Mouse (Mus musculus) neural tube, embryonic 14.5 days (tissue): ENCODE data around the gene Vwa7. TPM values are rescaled to one million over a fixed set of nuclear protein-coding genes. Genes with fewer than 3 reads are reported as not detected.

ENCODE experiments used
- ATAC-seq: fragments of 200-750 bp; cut with Nextera tagmentation; 2 replicates; pipeline ENCODE4 v1.8.0; 2017; ENCODE audit warnings: low read depth, mild to moderate bottlenecking, moderate TSS enrichment, moderate library complexity
- H3K27ac ChIP-seq: fragments of 300-500 bp; sonication (generic); 2 replicates; pipeline ENCODE4 v1.5.1; 2014; ENCODE audit warnings: low read depth, mild to moderate bottlenecking, control low read depth, low read length, moderate library complexity, mixed read lengths
- H3K27me3 ChIP-seq: fragments of 300-500 bp; sonication (generic); 2 replicates; pipeline ENCODE4 v1.6.1; 2014; ENCODE audit warnings: low read length; ENCODE audit not compliant: control insufficient read depth, insufficient read depth
- H3K36me3 ChIP-seq: fragments of 300-500 bp; sonication (generic); 2 replicates; pipeline ENCODE4 v1.6.1; 2014; ENCODE audit warnings: low read length, mixed read lengths; ENCODE audit not compliant: control insufficient read depth, insufficient read depth
- H3K4me1 ChIP-seq: fragments of 300-500 bp; sonication (generic); 2 replicates; pipeline ENCODE4 v1.6.1; 2014; ENCODE audit warnings: low read length; ENCODE audit not compliant: control insufficient read depth, insufficient read depth
- H3K4me2 ChIP-seq: fragments of 300-500 bp; sonication (generic); 2 replicates; pipeline ENCODE4 v1.6.1; 2014; ENCODE audit warnings: mild to moderate bottlenecking, low read depth, low read length, control low read depth
- H3K4me3 ChIP-seq: fragments of 300-500 bp; sonication (generic); 2 replicates; pipeline ENCODE4 v1.5.1; 2014; ENCODE audit warnings: low read depth, low read length, control low read depth, mixed read lengths
- H3K9ac ChIP-seq: fragments of 300-500 bp; sonication (generic); replicated peaks from 2 replicates; pipeline ENCODE4 v1.6.1; 2014; ENCODE audit warnings: low read depth, mild to moderate bottlenecking, control low read depth, low read length, mixed read lengths
- H3K9me3 ChIP-seq: fragments of 300-500 bp; sonication (generic); 2 replicates; pipeline ENCODE4 v1.6.1; 2016; ENCODE audit warnings: low read length; ENCODE audit not compliant: control insufficient read depth
- WGBS: fragments of 180-500 bp; shearing (Covaris S2); extraction: QIAGEN DNeasy Blood & Tissue Kit; methylation state at CpG from one replicate; pipeline ENCODE4 v1.1.7; 2014; 5-methylcytosine and 5-hydroxymethylcytosine counted together
- polyA plus RNA-seq: library from polyadenylated mRNA; unstranded; fragments of >200 nt; fragmentation: Nextera tagmentation; extraction: Ambion mirVana; gene quantifications from 2 replicates; pipeline ENCODE4 v1.2.1, GENCODE M21; 2014

Vwa7 gene
- polyA plus RNA-seq, 1 experiment from 2014 or later: 0.11 TPM

- ATAC-seq: no peak
- Histone ChIP-seq H3K9ac (0 out of 2 replicates have a peak overlapping the region, but pooled peaks have one; percentile 4), H3K4me2 (peak overlapping the region; percentile 38), H3K9me3 (no peaks in the 10 kb centered on the region), H3K4me3 (peak overlapping the region; percentile 31; the same call in 1 of the 2 replicates), H3K36me3 (no peaks in the 10 kb centered on the region), H3K27ac (peak overlapping the region; percentile 82), H3K4me1 (peaks cover 5% of the 10 kb centered on the region; the same call in 1 of the 2 replicates), H3K27me3 (no peaks in the 10 kb centered on the region)
- 78% methylated on average over 12 of the region's 12 CpGs for WGBS
Observed at GRCm38 (mm10) chr17:35052271-35052798, 36.0 kb downstream of the Vwa7 start.

GRCm38 (mm10) chr17:35055691-35056495 is 39.5 kb downstream of the Vwa7 start:
- H3K4me3 ChIP-seq: no peak overlapping the region
- no peak overlapping the region for H3K9ac ChIP-seq
- H3K36me3 ChIP-seq: peaks cover 3% of the 10 kb centered on the region; the same call in 1 of the 2 replicates
- H3K27me3 ChIP-seq: no peaks in the 10 kb centered on the region
- H3K27ac ChIP-seq: no peak overlapping the region
- ATAC-seq: no peak
- H3K4me2 ChIP-seq: no peak overlapping the region
- 93% methylated on average over 7 of the region's 7 CpGs for WGBS
- H3K4me1 ChIP-seq: peaks cover 14% of the 10 kb centered on the region
- no peaks in the 10 kb centered on the region for H3K9me3 ChIP-seq

DNA sequence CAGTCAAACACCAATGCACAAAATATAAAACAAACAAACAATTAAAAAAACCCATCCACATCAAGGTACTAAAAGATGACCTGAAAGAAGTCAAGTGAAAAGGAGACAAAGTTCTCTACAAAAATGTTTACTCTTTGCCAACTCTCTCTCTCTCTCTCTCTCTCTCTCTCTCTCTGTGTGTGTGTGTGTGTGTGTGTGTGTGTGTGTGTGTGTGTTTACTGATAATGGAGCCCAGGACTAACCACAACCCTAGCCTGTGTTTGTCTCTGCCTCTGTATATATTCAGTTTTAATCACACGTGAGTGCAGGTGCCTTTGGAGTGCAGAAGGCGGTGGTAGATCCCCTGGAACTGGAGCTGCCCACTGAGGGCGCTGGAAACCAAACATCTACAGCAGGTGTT is 40.7 kb downstream of the Vwa7 start:
- H3K4me2 ChIP-seq: no peak overlapping the region
- no peak overlapping the region for H3K9ac ChIP-seq
- H3K4me1 ChIP-seq: peaks cover 15% of the 10 kb centered on the region
- H3K4me3 ChIP-seq: no peak overlapping the region
- WGBS: 77% methylated on average over 3 of the region's 3 CpGs
- H3K27ac ChIP-seq: no peak overlapping the region
- no peaks in the 10 kb centered on the region for H3K9me3 ChIP-seq
- peaks cover 9% of the 10 kb centered on the region for H3K36me3 ChIP-seq
- H3K27me3 ChIP-seq: no peaks in the 10 kb centered on the region
- no peak for ATAC-seq

DNA sequence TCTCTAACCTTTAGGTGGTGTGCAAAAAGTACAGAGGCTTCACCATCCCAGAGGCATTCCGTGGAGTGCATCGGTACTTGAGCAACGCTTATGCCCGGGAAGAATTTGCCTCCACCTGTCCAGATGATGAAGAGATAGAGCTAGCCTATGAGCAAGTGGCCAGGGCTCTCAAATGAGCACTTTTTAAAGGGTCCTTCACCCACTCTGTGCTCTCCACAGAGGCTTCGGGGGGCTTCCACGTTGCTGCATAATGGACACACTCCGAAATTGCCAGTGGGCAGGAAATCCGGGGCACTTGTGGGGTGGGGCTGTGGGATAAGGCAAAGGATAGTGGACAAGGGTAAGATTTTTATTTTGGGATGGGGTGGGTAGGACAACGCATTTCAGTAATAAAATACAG is 41.9 kb downstream of the Vwa7 start:
- Histone ChIP-seq H3K36me3 (peaks cover 9% of the 10 kb centered on the region), H3K9ac (no peak overlapping the region), H3K4me3 (peak overlapping the region; percentile 77), H3K9me3 (no peaks in the 10 kb centered on the region), H3K27me3 (no peaks in the 10 kb centered on the region), H3K27ac (no peak overlapping the region; the same call in 1 of the 2 replicates), H3K4me2 (peak overlapping the region; percentile 84), H3K4me1 (peaks cover 13% of the 10 kb centered on the region)
- peak; percentile 9; the same call in 1 of the 2 replicates for ATAC-seq
- WGBS: 70% methylated on average over 9 of the region's 9 CpGs

GRCm38 (mm10) chr17:35058911-35059892 is 42.8 kb downstream of the Vwa7 start, which contains the start of gene Ddah2:
Gene Ddah2, plus strand, starts transcription at chr17:35059035.
- H3K4me2 ChIP-seq: peak within 1 kb of the TSS; percentile 84
- H3K27me3 ChIP-seq: no peaks in the 10 kb centered on the region
- H3K9ac ChIP-seq: peak within 1 kb of the TSS; percentile 85
- ATAC-seq: peak; percentile 90
- H3K4me3 ChIP-seq: peak within 1 kb of the TSS; percentile 77
- under 1% methylated on average over 53 of the region's 57 CpGs for WGBS
- peaks cover 13% of the 10 kb centered on the region for H3K4me1 ChIP-seq
- H3K27ac ChIP-seq: peak within 1 kb of the TSS; percentile 82
- H3K9me3 ChIP-seq: no peaks in the 10 kb centered on the region
- peaks cover 9% of the 10 kb centered on the region for H3K36me3 ChIP-seq

DNA sequence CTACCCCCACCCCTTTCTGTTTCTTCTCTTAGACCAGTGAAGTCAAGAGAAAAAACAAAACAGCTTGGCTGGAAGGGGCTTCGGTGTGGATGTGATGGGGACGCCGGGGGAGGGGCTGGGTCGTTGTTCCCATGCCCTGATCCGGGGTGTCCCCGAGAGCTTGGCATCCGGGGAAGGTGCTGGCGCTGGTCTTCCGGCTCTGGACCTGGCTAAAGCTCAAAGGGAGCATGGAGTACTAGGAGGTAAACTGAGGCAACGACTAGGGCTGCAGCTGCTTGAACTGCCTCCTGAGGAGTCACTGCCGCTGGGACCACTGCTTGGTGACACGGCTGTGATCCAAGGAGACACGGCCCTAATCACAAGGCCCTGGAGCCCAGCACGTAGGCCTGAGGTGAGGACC is 43.7 kb downstream of the Vwa7 start:
- Histone ChIP-seq H3K9ac (peak overlapping the region; percentile 85), H3K4me2 (peak overlapping the region; percentile 84), H3K4me1 (peaks cover 18% of the 10 kb centered on the region), H3K9me3 (no peaks in the 10 kb centered on the region), H3K36me3 (peaks cover 9% of the 10 kb centered on the region), H3K4me3 (peak overlapping the region; percentile 77), H3K27me3 (0 out of 2 replicates have a peak, but pooled peaks cover 1% of the 10 kb centered on the region), H3K27ac (no peak overlapping the region)
- 22% methylated on average over 14 of the region's 14 CpGs for WGBS
- 0 out of 2 replicates have a peak, but pooled peaks have one; percentile 0 for ATAC-seq

DNA sequence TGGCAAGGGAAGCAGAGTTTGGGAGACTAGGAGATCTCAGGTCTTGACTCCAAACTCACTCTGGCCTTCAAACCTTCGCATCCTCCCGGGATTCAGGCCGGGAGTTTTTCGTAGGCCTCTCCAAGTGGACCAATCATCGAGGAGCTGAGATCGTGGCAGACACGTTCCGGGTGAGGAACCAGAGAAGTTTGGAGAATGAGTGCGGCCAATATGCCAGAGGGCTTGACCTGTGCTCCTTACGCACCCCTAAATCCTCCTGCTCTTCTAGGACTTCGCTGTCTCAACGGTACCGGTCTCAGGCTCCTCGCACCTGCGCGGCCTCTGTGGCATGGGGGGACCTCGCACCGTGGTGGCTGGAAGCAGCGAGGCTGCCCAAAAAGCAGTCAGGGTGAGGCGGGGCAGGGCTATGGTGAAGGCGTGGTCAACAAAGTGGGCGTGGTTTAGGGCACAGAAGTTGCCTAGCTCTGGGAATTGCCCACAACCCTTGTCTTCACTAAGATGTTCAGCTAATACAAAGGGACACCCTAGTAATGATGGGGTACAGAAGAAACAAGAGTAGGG is 44.4 kb downstream of the Vwa7 start:
- Histone ChIP-seq H3K36me3 (peaks cover 9% of the 10 kb centered on the region), H3K27ac (no peak overlapping the region), H3K9ac (no peak overlapping the region), H3K9me3 (no peaks in the 10 kb centered on the region), H3K4me2 (peak overlapping the region; percentile 84), H3K27me3 (0 out of 2 replicates have a peak, but pooled peaks cover 6% of the 10 kb centered on the region), H3K4me1 (peaks cover 22% of the 10 kb centered on the region), H3K4me3 (peak overlapping the region; percentile 77; the same call in 1 of the 2 replicates)
- WGBS: 51% methylated on average over 22 of the region's 22 CpGs
- ATAC-seq: no peak

- Histone ChIP-seq H3K9me3 (no peaks in the 10 kb centered on the region), H3K4me3 (no peak overlapping the region), H3K36me3 (peaks cover 9% of the 10 kb centered on the region), H3K4me2 (no peak overlapping the region), H3K27ac (no peak overlapping the region), H3K9ac (no peak overlapping the region), H3K27me3 (0 out of 2 replicates have a peak, but pooled peaks cover 6% of the 10 kb centered on the region), H3K4me1 (peaks cover 22% of the 10 kb centered on the region)
- WGBS: 83% methylated on average over 8 of the region's 8 CpGs
- no peak for ATAC-seq
Observed at GRCm38 (mm10) chr17:35061299-35061698, 44.9 kb downstream of the Vwa7 start.
